Mouse (Mus musculus): Measurements from ENCODE around the gene Setx. TPM values are rescaled to one million over a fixed set of nuclear protein-coding genes. Genes with fewer than 3 reads are reported as not detected.
"Not testable (repeated sequence)": the region's sequence is repeated elsewhere in the genome, so short reads cannot be mapped to it uniquely, and the experiment has no call there.

Setx gene
- polyA plus RNA-seq, 1 experiment from 2014 or later: 5.7 TPM

DNA sequence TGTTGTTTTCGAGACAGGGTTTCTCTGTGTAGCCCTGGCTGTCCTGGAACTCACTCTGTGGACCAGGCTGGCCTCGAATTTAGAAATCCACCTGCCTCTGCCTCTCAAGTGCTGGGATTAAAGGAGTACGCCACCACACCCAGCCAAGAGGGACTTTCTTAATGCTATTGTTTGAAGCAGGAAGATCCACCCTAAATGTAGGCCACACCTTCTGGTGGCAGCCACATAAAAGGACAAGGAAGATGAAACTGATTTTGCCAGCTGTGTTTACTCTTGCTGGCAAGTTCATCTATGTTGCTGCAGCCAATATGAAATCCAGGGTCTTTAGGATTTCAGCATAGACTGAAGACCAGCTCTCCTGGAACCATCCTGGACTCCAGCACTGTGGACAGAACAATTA lies 26.5 kb upstream of the Setx start:
- Histone ChIP-seq H3K27ac (ENCODE audit: low read length) (no peak overlapping the region), H3K9ac (ENCODE audit: low read length) (no peak overlapping the region), H3K4me1 (ENCODE audit: control insufficient read depth, insufficient read depth, low read length) (no peaks in the 10 kb centered on the region), H3K4me2 (ENCODE audit: low read depth, low read length) (no peak overlapping the region), H3K27me3 (ENCODE audit: control insufficient read depth, insufficient read depth, low read length) (no peaks in the 10 kb centered on the region), H3K36me3 (ENCODE audit: control insufficient read depth, insufficient read depth) (no peaks in the 10 kb centered on the region), H3K4me3 (ENCODE audit: low read length) (no peak overlapping the region), H3K9me3 (replicated peaks; ENCODE audit: control insufficient read depth, low read length) (no peaks in the 10 kb centered on the region)
- no peak for ATAC-seq (replicated peaks; ENCODE audit: extremely low read depth, insufficient read depth, low FRiP score)
- WGBS: 75% methylated on average over 3 of the region's 3 CpGs

DNA sequence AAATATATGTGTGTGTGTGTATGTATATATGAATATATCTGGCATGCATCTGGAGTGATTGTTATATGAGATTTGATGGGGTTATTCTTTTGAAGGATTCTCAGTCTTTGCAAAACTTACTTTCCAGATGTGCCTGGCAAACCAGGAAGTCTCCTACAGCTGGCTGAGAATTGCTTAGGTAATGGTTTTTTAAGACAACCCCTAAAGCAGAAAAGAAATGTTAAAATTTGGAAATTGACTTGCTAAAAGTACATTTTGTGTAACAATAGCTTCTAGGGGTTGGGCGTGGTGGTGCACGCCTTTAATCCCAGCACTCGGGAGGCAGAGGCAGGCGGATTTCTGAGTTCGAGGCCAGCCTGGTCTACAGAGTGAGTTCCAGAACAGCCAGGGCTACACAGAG lies 26.0 kb upstream of the Setx start:
- not testable (repeated sequence) for H3K36me3 ChIP-seq (ENCODE audit: control insufficient read depth, insufficient read depth); H3K9ac ChIP-seq (ENCODE audit: low read length); H3K4me3 ChIP-seq (ENCODE audit: low read length); H3K27me3 ChIP-seq (ENCODE audit: control insufficient read depth, insufficient read depth, low read length); H3K4me2 ChIP-seq (ENCODE audit: low read depth, low read length); H3K27ac ChIP-seq (ENCODE audit: low read length); H3K9me3 ChIP-seq (replicated peaks; ENCODE audit: control insufficient read depth, low read length); ATAC-seq (replicated peaks; ENCODE audit: extremely low read depth, insufficient read depth, low FRiP score); H3K4me1 ChIP-seq (ENCODE audit: control insufficient read depth, insufficient read depth, low read length)
- 90% methylated on average over 5 of the region's 5 CpGs for WGBS

DNA sequence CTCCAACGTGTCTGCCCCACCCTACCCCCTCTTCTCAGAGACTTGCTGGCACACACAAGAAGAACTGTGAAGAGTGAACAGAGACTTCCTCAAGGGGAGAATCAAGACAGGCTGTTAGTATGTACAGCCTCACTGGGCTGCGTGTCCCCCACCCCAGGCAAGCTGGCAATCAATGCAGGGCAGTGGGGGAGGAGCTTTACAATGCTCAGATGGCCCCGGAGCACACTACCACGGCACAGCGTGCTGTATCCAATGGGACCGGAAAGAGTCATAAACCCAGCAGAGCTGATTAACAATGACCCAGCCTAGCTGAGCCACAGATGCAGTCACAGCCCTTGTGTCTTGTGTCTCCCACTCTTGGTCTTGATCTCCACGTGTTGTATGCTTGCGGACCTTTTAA lies 25.2 kb upstream of the Setx start:
- WGBS: 79% methylated on average over 8 of the region's 8 CpGs
- no peak for ATAC-seq (replicated peaks; ENCODE audit: extremely low read depth, insufficient read depth, low FRiP score)
- Histone ChIP-seq H3K4me1 (ENCODE audit: control insufficient read depth, insufficient read depth, low read length) (no peaks in the 10 kb centered on the region), H3K4me2 (ENCODE audit: low read depth, low read length) (no peak overlapping the region), H3K27ac (ENCODE audit: low read length) (no peak overlapping the region), H3K27me3 (ENCODE audit: control insufficient read depth, insufficient read depth, low read length) (no peaks in the 10 kb centered on the region), H3K36me3 (ENCODE audit: control insufficient read depth, insufficient read depth) (no peaks in the 10 kb centered on the region), H3K4me3 (ENCODE audit: low read length) (no peak overlapping the region), H3K9ac (ENCODE audit: low read length) (no peak overlapping the region), H3K9me3 (replicated peaks; ENCODE audit: control insufficient read depth, low read length) (no peaks in the 10 kb centered on the region)

DNA sequence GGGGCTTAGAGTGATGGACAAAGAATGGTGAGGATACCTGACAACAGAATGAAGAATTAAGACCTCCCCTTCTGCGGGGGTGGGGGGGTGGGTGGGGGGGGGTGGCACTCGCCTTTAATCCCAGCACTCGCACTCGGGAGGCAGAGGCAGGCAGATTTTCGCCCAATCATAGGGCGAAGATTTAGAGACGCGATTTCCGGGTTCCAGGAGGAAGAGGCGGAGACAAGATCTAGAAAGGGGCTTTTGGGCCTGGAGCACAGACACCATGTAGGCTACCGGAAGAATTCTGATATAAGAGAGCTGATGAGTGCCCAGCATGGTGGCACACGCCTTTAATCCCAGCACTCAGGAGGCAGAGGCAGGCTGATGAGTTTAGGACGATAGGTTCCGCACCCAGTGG lies 24.3 kb upstream of the Setx start:
- no peak overlapping the region for H3K9ac ChIP-seq (ENCODE audit: low read length)
- ATAC-seq (replicated peaks; ENCODE audit: extremely low read depth, insufficient read depth, low FRiP score): no peak
- 85% methylated on average over 14 of the region's 14 CpGs for WGBS
- H3K9me3 ChIP-seq (replicated peaks; ENCODE audit: control insufficient read depth, low read length): no peaks in the 10 kb centered on the region
- H3K27me3 ChIP-seq (ENCODE audit: control insufficient read depth, insufficient read depth, low read length): no peaks in the 10 kb centered on the region
- H3K4me1 ChIP-seq (ENCODE audit: control insufficient read depth, insufficient read depth, low read length): no peaks in the 10 kb centered on the region
- H3K4me2 ChIP-seq (ENCODE audit: low read depth, low read length): no peak overlapping the region
- no peak overlapping the region for H3K27ac ChIP-seq (ENCODE audit: low read length)
- no peak overlapping the region for H3K4me3 ChIP-seq (ENCODE audit: low read length)
- no peaks in the 10 kb centered on the region for H3K36me3 ChIP-seq (ENCODE audit: control insufficient read depth, insufficient read depth)

DNA sequence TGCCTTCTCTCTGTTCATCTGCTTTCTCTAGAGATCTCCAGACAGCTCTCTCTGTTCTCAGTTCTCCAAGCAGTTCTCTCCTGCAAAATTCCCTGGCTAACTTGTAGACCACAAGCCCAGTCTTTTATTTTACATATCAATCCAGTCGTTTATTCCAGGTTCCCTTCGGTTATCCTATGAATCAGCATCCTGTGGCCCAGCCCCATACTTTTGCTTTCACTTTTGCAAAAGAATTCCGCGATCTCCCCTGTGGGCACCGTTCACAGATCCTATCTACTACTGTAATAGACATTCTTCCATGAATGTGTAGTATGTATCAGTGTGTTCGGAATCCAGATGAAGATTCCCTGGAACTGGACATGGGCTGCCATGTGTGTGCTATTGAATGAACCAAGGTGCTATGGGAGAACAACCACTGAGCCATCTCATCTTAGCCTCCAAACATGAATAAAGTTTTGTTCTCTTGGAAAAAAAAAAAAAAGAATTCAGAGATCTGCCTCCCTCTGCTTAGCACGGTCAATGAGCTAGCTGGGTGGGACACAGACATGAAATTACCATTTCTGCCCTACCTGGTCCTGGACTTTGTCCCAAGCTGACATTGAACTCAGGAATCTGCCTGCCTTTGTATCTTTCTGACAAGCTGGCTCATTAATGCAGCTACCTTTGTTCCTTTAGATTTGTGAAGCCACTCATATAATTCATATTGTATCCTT lies 23.0 kb upstream of the Setx start:
- ATAC-seq (replicated peaks; ENCODE audit: extremely low read depth, insufficient read depth, low FRiP score): no peak
- WGBS: 60% methylated on average over 7 of the region's 7 CpGs
- H3K4me3 ChIP-seq (ENCODE audit: low read length): peak overlapping the region; percentile 27
- no peaks in the 10 kb centered on the region for H3K9me3 ChIP-seq (replicated peaks; ENCODE audit: control insufficient read depth, low read length)
- H3K4me1 ChIP-seq (ENCODE audit: control insufficient read depth, insufficient read depth, low read length): no peaks in the 10 kb centered on the region
- H3K4me2 ChIP-seq (ENCODE audit: low read depth, low read length): peak overlapping the region; percentile 45
- peak overlapping the region; percentile 33; the same call in 1 of the 2 replicates for H3K9ac ChIP-seq (ENCODE audit: low read length)
- no peaks in the 10 kb centered on the region for H3K27me3 ChIP-seq (ENCODE audit: control insufficient read depth, insufficient read depth, low read length)
- no peak overlapping the region for H3K27ac ChIP-seq (ENCODE audit: low read length)
- H3K36me3 ChIP-seq (ENCODE audit: control insufficient read depth, insufficient read depth): no peaks in the 10 kb centered on the region

DNA sequence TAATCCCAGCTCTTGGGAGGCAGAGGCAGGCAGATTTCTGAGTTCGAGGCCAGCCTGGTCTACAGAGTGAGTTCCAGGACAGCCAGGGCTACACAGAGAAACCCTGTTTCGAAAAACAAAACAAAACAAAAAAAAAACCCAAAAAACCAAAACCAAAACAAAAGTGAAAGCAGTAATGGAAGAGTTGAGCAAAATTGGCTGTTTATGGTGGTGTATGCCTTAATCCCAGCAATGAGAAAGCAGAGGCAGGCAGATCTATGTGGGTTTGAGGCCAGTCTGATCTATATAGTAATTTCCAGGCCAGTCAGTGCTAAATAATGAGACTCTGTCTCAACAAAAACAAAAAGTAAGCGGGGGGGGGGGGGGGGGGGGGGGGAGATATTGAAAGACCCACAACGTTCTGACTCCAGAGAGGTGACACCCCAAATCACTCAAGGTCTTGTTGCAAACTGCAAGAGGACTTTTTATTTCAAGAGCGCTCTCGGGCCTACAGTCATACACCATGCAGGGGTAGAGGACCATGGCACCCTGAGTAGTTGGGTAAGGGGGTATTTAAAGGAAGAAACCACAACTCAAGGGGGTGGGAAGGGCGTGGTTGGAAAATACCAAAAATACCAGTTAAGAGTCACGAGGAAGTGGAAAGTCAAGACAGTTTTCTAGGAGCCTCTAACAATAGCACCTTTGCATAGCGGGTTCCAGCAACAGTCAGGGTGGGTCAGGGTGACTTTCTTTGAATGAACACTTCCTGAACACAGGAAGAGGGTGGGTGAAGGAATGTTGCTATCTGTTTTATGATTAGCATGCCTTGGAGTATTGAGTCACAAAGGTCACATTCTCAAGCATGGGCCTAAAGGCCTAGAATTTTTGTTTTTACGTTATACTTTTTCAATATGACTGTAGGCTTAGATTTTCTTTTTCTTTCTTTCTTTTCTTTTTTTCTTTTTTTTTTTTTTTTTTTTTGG lies 21.3 kb upstream of the Setx start:
- H3K4me3 ChIP-seq (ENCODE audit: low read length); H3K36me3 ChIP-seq (ENCODE audit: control insufficient read depth, insufficient read depth); H3K27me3 ChIP-seq (ENCODE audit: control insufficient read depth, insufficient read depth, low read length); H3K4me1 ChIP-seq (ENCODE audit: control insufficient read depth, insufficient read depth, low read length); H3K9ac ChIP-seq (ENCODE audit: low read length); H3K4me2 ChIP-seq (ENCODE audit: low read depth, low read length); H3K9me3 ChIP-seq (replicated peaks; ENCODE audit: control insufficient read depth, low read length); H3K27ac ChIP-seq (ENCODE audit: low read length); ATAC-seq (replicated peaks; ENCODE audit: extremely low read depth, insufficient read depth, low FRiP score): not testable (repeated sequence)
- WGBS: 76% methylated on average over 9 of the region's 10 CpGs

DNA sequence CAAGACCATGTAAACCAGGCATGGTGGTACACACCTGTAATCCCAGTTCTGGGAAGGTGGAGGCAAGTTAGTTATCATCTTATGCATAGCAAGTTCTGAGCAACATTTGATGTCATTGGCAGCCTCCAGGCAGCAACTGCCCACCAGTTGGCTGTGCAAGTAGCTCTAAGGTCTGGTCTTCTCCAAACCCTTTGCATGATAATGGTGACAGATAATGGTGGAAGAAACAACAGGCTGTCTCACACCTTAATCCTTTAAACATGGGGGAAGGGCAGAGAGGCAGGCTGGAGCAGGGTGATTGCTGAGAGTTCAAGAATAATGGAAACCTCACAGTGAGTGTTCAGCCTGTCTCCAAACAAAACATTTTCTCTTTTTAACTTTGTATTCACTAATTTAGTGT lies 3.0 kb upstream of the Setx start:
- H3K4me1 ChIP-seq (ENCODE audit: control insufficient read depth, insufficient read depth, low read length): peaks cover under 1% of the 10 kb centered on the region
- H3K9me3 ChIP-seq (replicated peaks; ENCODE audit: control insufficient read depth, low read length): no peaks in the 10 kb centered on the region
- no peak overlapping the region for H3K4me2 ChIP-seq (ENCODE audit: low read depth, low read length)
- no peaks in the 10 kb centered on the region for H3K36me3 ChIP-seq (ENCODE audit: control insufficient read depth, insufficient read depth)
- ATAC-seq (replicated peaks; ENCODE audit: extremely low read depth, insufficient read depth, low FRiP score): no peak
- H3K27ac ChIP-seq (ENCODE audit: low read length): no peak overlapping the region
- no peaks in the 10 kb centered on the region for H3K27me3 ChIP-seq (ENCODE audit: control insufficient read depth, insufficient read depth, low read length)
- no peak overlapping the region for H3K9ac ChIP-seq (ENCODE audit: low read length)
- H3K4me3 ChIP-seq (ENCODE audit: low read length): no peak overlapping the region

DNA sequence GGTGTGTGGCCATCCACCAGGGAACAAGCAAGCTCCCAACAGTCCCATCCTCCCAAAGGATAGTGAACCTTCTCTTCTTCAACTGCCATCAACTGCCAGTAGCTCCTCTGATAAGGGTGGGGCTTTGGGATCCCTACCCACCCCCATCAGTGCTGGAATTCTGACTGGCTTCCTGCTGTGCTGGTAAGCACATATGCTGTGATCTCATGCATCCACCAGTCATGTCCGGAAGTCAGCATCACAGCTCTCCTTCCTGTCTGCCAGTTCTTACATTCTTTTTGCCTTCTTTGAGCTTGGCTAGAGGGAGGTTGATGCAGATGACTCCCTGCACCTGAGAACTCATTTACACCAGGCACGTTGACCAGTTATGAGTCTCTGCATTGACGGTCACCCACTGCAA lies 1.5 kb upstream of the Setx start:
- peaks cover 6% of the 10 kb centered on the region for H3K36me3 ChIP-seq (ENCODE audit: control insufficient read depth, insufficient read depth)
- 63% methylated on average over 3 of the region's 3 CpGs for WGBS
- no peaks in the 10 kb centered on the region for H3K9me3 ChIP-seq (replicated peaks; ENCODE audit: control insufficient read depth, low read length)
- H3K4me3 ChIP-seq (ENCODE audit: low read length): no peak overlapping the region
- no peak overlapping the region for H3K4me2 ChIP-seq (ENCODE audit: low read depth, low read length)
- peaks cover 5% of the 10 kb centered on the region for H3K4me1 ChIP-seq (ENCODE audit: control insufficient read depth, insufficient read depth, low read length)
- no peak for ATAC-seq (replicated peaks; ENCODE audit: extremely low read depth, insufficient read depth, low FRiP score)
- H3K27me3 ChIP-seq (ENCODE audit: control insufficient read depth, insufficient read depth, low read length): no peaks in the 10 kb centered on the region
- H3K27ac ChIP-seq (ENCODE audit: low read length): no peak overlapping the region
- no peak overlapping the region for H3K9ac ChIP-seq (ENCODE audit: low read length)

DNA sequence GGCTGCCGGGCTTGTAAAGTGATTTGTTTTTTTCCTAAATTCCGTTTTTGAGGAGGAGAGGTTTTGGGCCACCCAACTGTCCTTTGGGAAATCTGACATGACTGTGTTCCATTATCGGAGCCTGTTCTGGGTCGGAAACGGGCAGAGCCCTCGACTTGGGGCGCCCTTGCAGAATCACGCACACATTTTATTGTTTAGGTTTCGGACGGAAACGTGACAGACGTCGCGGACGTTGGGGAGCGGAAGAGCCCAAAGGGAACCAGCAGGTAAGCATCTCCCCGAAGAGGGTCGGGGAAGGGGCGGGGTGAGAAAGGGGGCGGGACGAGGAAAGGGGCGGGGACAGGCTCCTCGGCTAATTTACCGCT lies 572 bp downstream of the Setx start:
- ATAC-seq (replicated peaks; ENCODE audit: extremely low read depth, insufficient read depth, low FRiP score): no peak
- H3K9ac ChIP-seq (ENCODE audit: low read length): peak overlapping the region; percentile 72
- peak overlapping the region; percentile 89 for H3K4me2 ChIP-seq (ENCODE audit: low read depth, low read length)
- H3K36me3 ChIP-seq (ENCODE audit: control insufficient read depth, insufficient read depth): peaks cover 8% of the 10 kb centered on the region
- WGBS: under 1% methylated on average over 23 of the region's 24 CpGs
- H3K27ac ChIP-seq (ENCODE audit: low read length): peak overlapping the region; percentile 79
- peaks cover 5% of the 10 kb centered on the region for H3K4me1 ChIP-seq (ENCODE audit: control insufficient read depth, insufficient read depth, low read length)
- H3K9me3 ChIP-seq (replicated peaks; ENCODE audit: control insufficient read depth, low read length): no peaks in the 10 kb centered on the region
- peak overlapping the region; percentile 93 for H3K4me3 ChIP-seq (ENCODE audit: low read length)
- H3K27me3 ChIP-seq (ENCODE audit: control insufficient read depth, insufficient read depth, low read length): no peaks in the 10 kb centered on the region

Measured in heart, embryonic 16.5 days (tissue).